Mouse (Mus musculus): ENCODE results near the gene Gxylt2. TPM values are rescaled to one million over a fixed set of nuclear protein-coding genes. Genes with fewer than 3 reads are reported as not detected.

Gene Gxylt2
- polyA plus RNA-seq, 1 experiment from 2014 or later = 9.9 TPM

DNA sequence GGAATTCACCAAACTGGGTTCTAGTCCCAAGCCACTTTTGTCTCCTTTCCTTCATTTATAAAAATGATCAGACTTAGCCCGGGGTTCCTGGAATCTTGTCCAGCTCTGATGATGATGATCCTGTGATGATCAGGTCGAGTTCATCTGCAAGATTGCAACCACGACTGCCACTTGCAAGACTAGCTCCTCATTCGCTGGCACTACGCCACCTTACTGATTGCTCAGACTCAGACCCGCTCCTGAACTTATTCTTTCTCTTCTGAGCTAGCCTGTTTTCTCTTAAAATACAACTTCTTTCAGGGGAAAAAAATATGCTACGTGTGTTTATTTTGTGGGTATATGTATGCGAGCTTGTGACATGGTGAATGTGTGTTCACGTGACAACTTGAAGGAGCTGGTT, 4.5 kb downstream of the Gxylt2 start:
- 68% methylated on average over 9 of the region's 9 CpGs for WGBS
- TF ChIP-seq CTCF (IDR thresholded peaks at IDR 0.05; ENCODE audit: low read depth) = no peak

GRCm38 (mm10) chr6:100709483-100709882, 4.9 kb downstream of the Gxylt2 start:
- 0 out of 2 replicates have a peak overlapping the region, but pooled peaks have one; percentile 5 for H3K4me2 ChIP-seq (ENCODE audit: low read length)
- no peak overlapping the region for H3K27ac ChIP-seq
- DNase-seq (ENCODE audit: low spot score) = peak; percentile 82
- H3K9ac ChIP-seq (ENCODE audit: low read depth, low read length) = no peak overlapping the region
- ATAC-seq (replicated peaks; ENCODE audit: low FRiP score, low read depth) = peak; percentile 87
- no peaks in the 10 kb centered on the region for H3K9me3 ChIP-seq (replicated peaks; ENCODE audit: low read length)
- 9% methylated on average over 7 of the region's 7 CpGs for WGBS
- H3K36me3 ChIP-seq (ENCODE audit: insufficient read depth, low read length) = no peaks in the 10 kb centered on the region
- H3K27me3 ChIP-seq (ENCODE audit: insufficient read depth, low read length) = 0 out of 2 replicates have a peak, but pooled peaks cover 3% of the 10 kb centered on the region
- H3K4me1 ChIP-seq (replicated peaks; ENCODE audit: insufficient read depth, low read length) = peaks cover 8% of the 10 kb centered on the region; the same call in 1 of the 2 replicates
- no peak for TF ChIP-seq CTCF (IDR thresholded peaks at IDR 0.05; ENCODE audit: low read depth)
- H3K4me3 ChIP-seq (replicated peaks; ENCODE audit: low read depth, low read length) = no peak overlapping the region

More for the DNA sequence above, 4.5 kb downstream of the Gxylt2 start:
- Histone ChIP-seq H3K4me2 (ENCODE audit: low read length) (peak overlapping the region; percentile 5; the same call in 1 of the 2 replicates), H3K9ac (ENCODE audit: low read depth, low read length) (no peak overlapping the region), H3K27me3 (ENCODE audit: insufficient read depth, low read length) (0 out of 2 replicates have a peak, but pooled peaks cover 5% of the 10 kb centered on the region), H3K36me3 (ENCODE audit: insufficient read depth, low read length) (no peaks in the 10 kb centered on the region), H3K4me1 (replicated peaks; ENCODE audit: insufficient read depth, low read length) (peaks cover 12% of the 10 kb centered on the region; the same call in 1 of the 2 replicates), H3K9me3 (replicated peaks; ENCODE audit: low read length) (no peaks in the 10 kb centered on the region), H3K4me3 (replicated peaks; ENCODE audit: low read depth, low read length) (no peak overlapping the region), H3K27ac (no peak overlapping the region)
- ATAC-seq (replicated peaks; ENCODE audit: low FRiP score, low read depth) (no peak), DNase-seq (ENCODE audit: low spot score) (no peak)

GRCm38 (mm10) chr6:100710170-100710569, 5.6 kb downstream of the Gxylt2 start:
- no peak overlapping the region for H3K4me2 ChIP-seq (ENCODE audit: low read length)
- no peaks in the 10 kb centered on the region for H3K27me3 ChIP-seq (ENCODE audit: insufficient read depth, low read length)
- no peaks in the 10 kb centered on the region for H3K9me3 ChIP-seq (replicated peaks; ENCODE audit: low read length)
- no peak overlapping the region for H3K9ac ChIP-seq (ENCODE audit: low read depth, low read length)
- peak; percentile 52; the same call in 1 of the 2 replicates for TF ChIP-seq CTCF (IDR thresholded peaks at IDR 0.05; ENCODE audit: low read depth)
- H3K4me3 ChIP-seq (replicated peaks; ENCODE audit: low read depth, low read length) = no peak overlapping the region
- DNase-seq (ENCODE audit: low spot score) (no peak), ATAC-seq (replicated peaks; ENCODE audit: low FRiP score, low read depth) (no peak)
- WGBS = 39% methylated on average over 4 of the region's 4 CpGs
- H3K36me3 ChIP-seq (ENCODE audit: insufficient read depth, low read length) = no peaks in the 10 kb centered on the region
- H3K4me1 ChIP-seq (replicated peaks; ENCODE audit: insufficient read depth, low read length) = peaks cover 8% of the 10 kb centered on the region; the same call in 1 of the 2 replicates
- H3K27ac ChIP-seq = no peak overlapping the region

DNA sequence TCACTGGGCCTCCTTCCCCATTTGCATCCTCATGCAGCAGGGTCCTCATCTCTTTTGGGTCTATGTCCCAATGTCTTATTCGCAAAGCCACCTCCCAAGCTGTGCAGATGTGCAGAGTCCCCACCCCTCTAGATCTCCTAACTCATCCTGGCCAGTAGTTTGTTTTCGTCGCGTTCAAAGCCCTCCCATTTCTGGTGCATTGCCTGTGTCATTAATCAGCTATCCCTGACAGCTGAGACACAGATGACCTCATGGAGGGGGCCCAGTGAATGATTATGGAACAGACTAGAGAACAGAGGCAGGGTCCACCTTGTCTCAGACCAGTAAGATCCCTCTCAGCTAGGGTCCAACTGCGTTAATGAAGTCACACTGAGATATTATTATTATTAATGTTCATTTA, 6.3 kb downstream of the Gxylt2 start:
- Histone ChIP-seq H3K9ac (ENCODE audit: low read depth, low read length) (no peak overlapping the region), H3K4me2 (ENCODE audit: low read length) (no peak overlapping the region), H3K9me3 (replicated peaks; ENCODE audit: low read length) (no peaks in the 10 kb centered on the region), H3K27me3 (ENCODE audit: insufficient read depth, low read length) (no peaks in the 10 kb centered on the region), H3K4me3 (replicated peaks; ENCODE audit: low read depth, low read length) (no peak overlapping the region), H3K36me3 (ENCODE audit: insufficient read depth, low read length) (no peaks in the 10 kb centered on the region), H3K4me1 (replicated peaks; ENCODE audit: insufficient read depth, low read length) (peaks cover 8% of the 10 kb centered on the region; the same call in 1 of the 2 replicates), H3K27ac (no peak overlapping the region)
- WGBS = 67% methylated on average over 5 of the region's 5 CpGs
- DNase-seq (ENCODE audit: low spot score) = no peak
- TF ChIP-seq CTCF (IDR thresholded peaks at IDR 0.05; ENCODE audit: low read depth) = no peak
- ATAC-seq (replicated peaks; ENCODE audit: low FRiP score, low read depth) = no peak

DNA sequence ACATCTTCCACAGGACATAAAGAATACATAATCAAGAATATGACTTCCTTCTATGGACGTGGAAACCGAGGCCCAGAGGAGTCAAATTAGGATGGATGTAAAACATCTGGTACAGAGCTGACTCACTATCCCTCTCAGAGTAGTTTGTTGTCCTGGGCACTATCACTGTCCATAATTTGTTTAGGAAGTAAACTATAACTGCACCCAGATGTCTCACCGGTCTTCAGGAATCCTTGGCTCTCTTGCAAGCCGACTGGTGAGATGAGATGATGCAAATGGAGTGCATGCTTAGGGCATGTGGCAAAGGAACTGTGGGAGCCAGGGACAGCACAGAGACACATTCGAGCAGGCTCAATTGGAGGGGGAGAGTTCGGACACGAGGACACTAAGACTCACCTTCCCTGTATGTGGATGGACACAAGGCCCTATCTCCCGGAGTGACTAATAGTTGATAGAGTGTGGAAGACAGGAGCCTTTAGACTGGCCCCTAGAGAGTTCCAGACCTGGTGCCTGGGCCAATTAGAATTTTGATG, 10.8 kb downstream of the Gxylt2 start:
- no peak overlapping the region for H3K27ac ChIP-seq
- no peaks in the 10 kb centered on the region for H3K9me3 ChIP-seq (replicated peaks; ENCODE audit: low read length)
- no peaks in the 10 kb centered on the region for H3K27me3 ChIP-seq (ENCODE audit: insufficient read depth, low read length)
- H3K4me1 ChIP-seq (replicated peaks; ENCODE audit: insufficient read depth, low read length) = no peaks in the 10 kb centered on the region
- ATAC-seq (replicated peaks; ENCODE audit: low FRiP score, low read depth) = no peak
- WGBS = 81% methylated on average over 8 of the region's 8 CpGs
- H3K9ac ChIP-seq (ENCODE audit: low read depth, low read length) = no peak overlapping the region
- H3K4me3 ChIP-seq (replicated peaks; ENCODE audit: low read depth, low read length) = no peak overlapping the region
- H3K36me3 ChIP-seq (ENCODE audit: insufficient read depth, low read length) = no peaks in the 10 kb centered on the region
- no peak for TF ChIP-seq CTCF (IDR thresholded peaks at IDR 0.05; ENCODE audit: low read depth)
- H3K4me2 ChIP-seq (ENCODE audit: low read length) = no peak overlapping the region
- DNase-seq (ENCODE audit: low spot score) = no peak

DNA sequence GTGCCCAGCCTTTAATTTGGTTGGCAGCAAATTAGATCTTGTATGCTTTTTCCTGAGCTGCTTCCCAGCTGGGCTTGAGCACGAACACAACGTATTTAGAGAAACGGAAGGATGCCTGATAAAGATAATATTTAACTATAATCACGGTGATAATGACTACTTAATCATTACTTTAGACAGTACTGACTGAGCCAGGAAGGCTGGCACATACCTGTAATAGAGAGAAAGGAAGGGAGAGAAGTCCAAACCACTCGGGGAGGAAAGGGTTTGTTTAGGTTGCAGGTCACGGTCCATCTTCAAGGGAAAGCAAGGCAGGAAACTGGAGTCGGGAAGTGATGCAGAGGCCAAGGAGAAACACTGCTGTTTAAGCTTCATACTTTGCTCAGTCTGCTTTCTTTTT, 11.6 kb downstream of the Gxylt2 start:
- DNase-seq (ENCODE audit: low spot score) (no peak), ATAC-seq (replicated peaks; ENCODE audit: low FRiP score, low read depth) (no peak)
- H3K9me3 ChIP-seq (replicated peaks; ENCODE audit: low read length) = no peaks in the 10 kb centered on the region
- no peak for TF ChIP-seq CTCF (IDR thresholded peaks at IDR 0.05; ENCODE audit: low read depth)
- no peaks in the 10 kb centered on the region for H3K36me3 ChIP-seq (ENCODE audit: insufficient read depth, low read length)
- no peaks in the 10 kb centered on the region; the same call in 1 of the 2 replicates for H3K4me1 ChIP-seq (replicated peaks; ENCODE audit: insufficient read depth, low read length)
- no peaks in the 10 kb centered on the region for H3K27me3 ChIP-seq (ENCODE audit: insufficient read depth, low read length)
- 35% methylated on average over 7 of the region's 7 CpGs for WGBS
- H3K4me2 ChIP-seq (ENCODE audit: low read length) = no peak overlapping the region
- no peak overlapping the region for H3K27ac ChIP-seq
- H3K9ac ChIP-seq (ENCODE audit: low read depth, low read length) = no peak overlapping the region
- no peak overlapping the region for H3K4me3 ChIP-seq (replicated peaks; ENCODE audit: low read depth, low read length)
